Mouse (Mus musculus) heart, embryonic 14.5 days (tissue): ENCODE results near the gene Mgat5. TPM values are rescaled to one million over a fixed set of nuclear protein-coding genes. Genes with fewer than 3 reads are reported as not detected.

Experiments
- ATAC-seq: fragments of 200-750 bp; cut with Nextera tagmentation; 2 replicates; pipeline ENCODE4 v1.8.0; 2017; ENCODE audit warnings: low read depth, moderate TSS enrichment; ENCODE audit not compliant: insufficient number of reproducible peaks, insufficient read depth, low FRiP score
- H3K27ac ChIP-seq, 2 experiments: fragments of 200-500 bp in 1 of 2; fragments of 300-500 bp in 1 of 2; sonication (generic) in 1 of 2; replicated peaks in 1 of 2; 2 replicates each; pipeline ENCODE4 v1.5.1; 2012 to 2014; ENCODE audit warnings: low read depth in 2 of 2, low read length in 2 of 2, control low read depth in 1 of 2, mild to moderate bottlenecking in 1 of 2, mixed read lengths in 1 of 2; ENCODE audit not compliant: control insufficient read depth in 1 of 2, insufficient read depth in 1 of 2
- H3K27me3 ChIP-seq: fragments of 300-500 bp; sonication (generic); 2 replicates; pipeline ENCODE4 v1.6.1; 2014; ENCODE audit warnings: mild to moderate bottlenecking, low read length, control low read depth; ENCODE audit not compliant: control insufficient read depth, insufficient read depth
- H3K36me3 ChIP-seq: fragments of 300-500 bp; sonication (generic); 2 replicates; pipeline ENCODE4 v1.6.1; 2014; ENCODE audit warnings: mild to moderate bottlenecking, control low read depth, low read length, mixed read lengths; ENCODE audit not compliant: control insufficient read depth, insufficient read depth
- H3K4me1 ChIP-seq, 2 experiments: fragments of 200-500 bp in 1 of 2; fragments of 300-500 bp in 1 of 2; sonication (generic) in 1 of 2; 2 replicates each; pipeline ENCODE4 v1.6.1; 2012 to 2014; ENCODE audit warnings: low read length in 2 of 2, control low read depth in 1 of 2, mixed read lengths in 1 of 2; ENCODE audit not compliant: control insufficient read depth in 2 of 2, insufficient read depth in 2 of 2
- H3K4me2 ChIP-seq: fragments of 300-500 bp; sonication (generic); 2 replicates; pipeline ENCODE4 v1.6.1; 2014; ENCODE audit warnings: mild to moderate bottlenecking, low read length
- H3K4me3 ChIP-seq, 2 experiments: fragments of 200-500 bp in 1 of 2; fragments of 300-500 bp in 1 of 2; sonication (generic) in 1 of 2; 2 replicates each; pipeline ENCODE4 v1.5.1; 2012 to 2014; ENCODE audit warnings: low read length in 2 of 2, mild to moderate bottlenecking in 2 of 2, control low read depth in 1 of 2, low read depth in 1 of 2, moderate library complexity in 1 of 2; ENCODE audit not compliant: control insufficient read depth in 1 of 2, insufficient read depth in 1 of 2
- H3K9ac ChIP-seq: fragments of 300-500 bp; sonication (generic); 2 replicates; pipeline ENCODE4 v1.6.1; 2014; ENCODE audit warnings: mild to moderate bottlenecking, low read length
- H3K9me3 ChIP-seq: fragments of 300-500 bp; sonication (generic); 2 replicates; pipeline ENCODE4 v1.6.1; 2016; ENCODE audit warnings: low read length, control low read depth; ENCODE audit not compliant: control insufficient read depth
- WGBS: fragments of 180-500 bp; shearing (Covaris S2); extraction: QIAGEN DNeasy Blood & Tissue Kit; methylation state at CpG from one replicate; pipeline ENCODE4 v1.1.7; 2014; 5-methylcytosine and 5-hydroxymethylcytosine counted together
- polyA plus RNA-seq: library from polyadenylated mRNA; unstranded; fragments of >200 nt; fragmentation: Nextera tagmentation; extraction: Ambion mirVana; gene quantifications from 2 replicates; pipeline ENCODE4 v1.2.1, GENCODE M21; 2014

Mgat5 gene
- polyA plus RNA-seq, 1 experiment from 2014 or later: 6.0 TPM

GRCm38 (mm10) chr1:127467238-127467637 lies 262.4 kb downstream of the Mgat5 start:
- no peaks in the 10 kb centered on the region for H3K27me3 ChIP-seq
- no peaks in the 10 kb centered on the region for H3K9me3 ChIP-seq
- H3K4me3 ChIP-seq: no peak overlapping the region
- peaks cover 16% of the 10 kb centered on the region; the same call in 1 of the 2 replicates for H3K36me3 ChIP-seq
- WGBS: 89% methylated on average over 5 of the region's 5 CpGs
- ATAC-seq: no peak
- no peak overlapping the region for H3K9ac ChIP-seq
- H3K27ac ChIP-seq: no peak overlapping the region
- peaks cover 7 to 19% of the 10 kb centered on the region in 2 experiments for H3K4me1 ChIP-seq
- H3K4me2 ChIP-seq: no peak overlapping the region

- Histone ChIP-seq H3K9me3 (no peaks in the 10 kb centered on the region), H3K27ac (no peak overlapping the region), H3K4me3 (no peak overlapping the region), H3K27me3 (no peaks in the 10 kb centered on the region), H3K36me3 (peaks cover 16% of the 10 kb centered on the region; the same call in 1 of the 2 replicates), H3K4me2 (no peak overlapping the region), H3K9ac (no peak overlapping the region), H3K4me1 (peaks cover 13 to 28% of the 10 kb centered on the region in 2 experiments)
- WGBS: 82% methylated on average over 4 of the region's 4 CpGs
- no peak for ATAC-seq
Measured at GRCm38 (mm10) chr1:127470175-127470574, 265.4 kb downstream of the Mgat5 start.

GRCm38 (mm10) chr1:127475756-127476155 lies 270.9 kb downstream of the Mgat5 start:
- no peaks in the 10 kb centered on the region for H3K9me3 ChIP-seq
- WGBS: 96% methylated on average over 5 of the region's 5 CpGs

GRCm38 (mm10) chr1:127482911-127483310 lies 278.1 kb downstream of the Mgat5 start:
- Histone ChIP-seq H3K4me3 (no peak overlapping the region), H3K4me2 (no peak overlapping the region), H3K9me3 (no peaks in the 10 kb centered on the region), H3K36me3 (peaks cover 17% of the 10 kb centered on the region), H3K4me1 (no peaks in the 10 kb centered on the region), H3K27me3 (no peaks in the 10 kb centered on the region), H3K27ac (no peak overlapping the region), H3K9ac (no peak overlapping the region)
- ATAC-seq: no peak
- WGBS: 78% methylated on average over 10 of the region's 10 CpGs

More at GRCm38 (mm10) chr1:127475756-127476155, 270.9 kb downstream of the Mgat5 start:
- no peak for ATAC-seq
- Histone ChIP-seq H3K4me2 (no peak overlapping the region), H3K9ac (no peak overlapping the region), H3K36me3 (peaks cover 10% of the 10 kb centered on the region; the same call in 1 of the 2 replicates), H3K27ac (no peak overlapping the region), H3K4me1 (peaks cover 7 to 21% of the 10 kb centered on the region in 2 experiments), H3K27me3 (no peaks in the 10 kb centered on the region), H3K4me3 (no peak overlapping the region)

- 92% methylated on average over 8 of the region's 8 CpGs for WGBS
- no peak for ATAC-seq
- peaks cover 17% of the 10 kb centered on the region for H3K36me3 ChIP-seq
- no peak overlapping the region for H3K4me3 ChIP-seq
- H3K27ac ChIP-seq: no peak overlapping the region
- no peak overlapping the region for H3K4me2 ChIP-seq
- no peaks in the 10 kb centered on the region for H3K27me3 ChIP-seq
- H3K4me1 ChIP-seq: no peaks in the 10 kb centered on the region
- no peaks in the 10 kb centered on the region for H3K9me3 ChIP-seq
- no peak overlapping the region for H3K9ac ChIP-seq
Measured at GRCm38 (mm10) chr1:127484188-127484587, 279.4 kb downstream of the Mgat5 start.

GRCm38 (mm10) chr1:127484826-127485225 lies 280.0 kb downstream of the Mgat5 start:
- Histone ChIP-seq H3K4me3 (no peak overlapping the region), H3K4me1 (no peaks in the 10 kb centered on the region), H3K9ac (no peak overlapping the region), H3K27me3 (no peaks in the 10 kb centered on the region), H3K36me3 (peaks cover 17% of the 10 kb centered on the region), H3K4me2 (no peak overlapping the region), H3K9me3 (no peaks in the 10 kb centered on the region), H3K27ac (no peak overlapping the region)
- ATAC-seq: no peak
- WGBS: 51% methylated on average over 7 of the region's 7 CpGs

GRCm38 (mm10) chr1:127487161-127487560 lies 282.3 kb downstream of the Mgat5 start:
- no peaks in the 10 kb centered on the region for H3K4me1 ChIP-seq
- H3K27ac ChIP-seq: no peak overlapping the region
- H3K4me2 ChIP-seq: no peak overlapping the region
- no peaks in the 10 kb centered on the region for H3K27me3 ChIP-seq
- whole genome bisulfite sequencing: 67% methylated on average over 4 of the region's 4 CpGs
- H3K36me3 ChIP-seq: peaks cover 6% of the 10 kb centered on the region
- no peak overlapping the region for H3K9ac ChIP-seq
- H3K9me3 ChIP-seq: no peaks in the 10 kb centered on the region
- ATAC-seq: no peak
- H3K4me3 ChIP-seq: no peak overlapping the region
